Comparison of ENCODE assay signal across 24 mouse cellular contexts in the genomic region with DNA sequence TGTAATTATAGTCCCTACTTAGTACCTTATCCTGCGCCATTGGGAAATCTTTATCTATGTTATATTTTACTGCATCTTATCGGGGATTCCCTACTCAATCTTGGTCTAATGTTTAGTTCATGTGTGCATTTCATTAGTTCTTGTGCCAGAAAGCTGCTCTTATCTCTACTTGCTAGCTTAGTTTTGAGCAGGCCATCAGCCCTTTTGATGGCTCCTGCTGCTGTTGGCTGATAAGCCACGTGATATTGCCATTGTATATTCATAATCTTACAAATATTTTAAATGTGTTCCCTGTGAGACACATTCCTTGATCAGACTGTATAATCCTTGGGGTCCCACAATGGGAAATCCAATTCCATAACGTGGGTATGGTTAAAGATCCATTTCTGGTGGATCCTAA.
"Had no signal": no experiment of that assay in that cellular context is flagged by ENCODE, and none has a peak within 500 bp of the region (broad histone marks: within the 10 kb centered on the region; RNA-seq: fewer than 3 reads in every experiment).

No protein-coding gene starts in this region.

- ATAC-seq: intestine, embryonic 15.5 days; midbrain, embryonic 13.5 days; midbrain, embryonic 16.5 days had no signal

- H3K4me2 ChIP-seq: intestine, embryonic 15.5 days; kidney, embryonic 15.5 days; limb, embryonic 12.5 days; limb, embryonic 15.5 days; midbrain, embryonic 13.5 days; neural tube, embryonic 13.5 days; stomach, embryonic 15.5 days had no signal

- H3K36me3 ChIP-seq: intestine, embryonic 15.5 days; kidney, embryonic 15.5 days; limb, embryonic 12.5 days; limb, embryonic 15.5 days; midbrain, embryonic 10.5 days; midbrain, embryonic 13.5 days; neural tube, embryonic 13.5 days; stomach, embryonic 15.5 days had no signal

- DNase-seq: kidney, adult 11 months; kidney, adult 8-10 months; kidney, postnatal 10 days; kidney, postnatal 36 days; layer of hippocampus, postnatal 36 days; left cerebral cortex, postnatal 4 days; lung, adult 2 months; lung, postnatal 14 days; lung, postnatal 4 days; retina, postnatal 1 day; right cerebral cortex, postnatal 25 days; spleen, adult 18-20 months; thymus, postnatal 25 days had no signal

- H3K27me3 ChIP-seq: intestine, embryonic 15.5 days; kidney, embryonic 15.5 days; limb, embryonic 12.5 days; limb, embryonic 15.5 days; midbrain, embryonic 13.5 days; neural tube, embryonic 13.5 days; stomach, embryonic 15.5 days had no signal

- H3K9me3 ChIP-seq: intestine, embryonic 15.5 days; kidney, embryonic 15.5 days; limb, embryonic 12.5 days; limb, embryonic 15.5 days; midbrain, embryonic 10.5 days; midbrain, embryonic 13.5 days; neural tube, embryonic 13.5 days; stomach, embryonic 15.5 days had no signal

- H3K9ac ChIP-seq: intestine, embryonic 15.5 days; kidney, embryonic 15.5 days; limb, embryonic 12.5 days; limb, embryonic 15.5 days; midbrain, embryonic 13.5 days; neural tube, embryonic 13.5 days; stomach, embryonic 15.5 days had no signal

- H3K4me3 ChIP-seq: intestine, embryonic 15.5 days; kidney, embryonic 15.5 days; left cerebral cortex, adult 2 months; limb, embryonic 12.5 days; limb, embryonic 15.5 days; midbrain, embryonic 10.5 days; midbrain, embryonic 13.5 days; myocyte; neural tube, embryonic 13.5 days; stomach, embryonic 15.5 days had no signal

- H3K4me1 ChIP-seq: intestine, embryonic 15.5 days; kidney, embryonic 15.5 days; limb, embryonic 12.5 days; limb, embryonic 15.5 days; midbrain, embryonic 10.5 days; midbrain, embryonic 13.5 days; neural tube, embryonic 13.5 days; stomach, embryonic 15.5 days had no signal

- H3K27ac ChIP-seq: intestine, embryonic 15.5 days; kidney, embryonic 15.5 days; left cerebral cortex, adult 2 months; limb, embryonic 12.5 days; limb, embryonic 15.5 days; midbrain, embryonic 10.5 days; midbrain, embryonic 13.5 days; neural tube, embryonic 13.5 days; stomach, embryonic 15.5 days had no signal
